Mouse (Mus musculus) left cerebral cortex, adult 2 months (tissue): Measurements from ENCODE around the gene Evx2. TPM values are rescaled to one million over a fixed set of nuclear protein-coding genes. Genes with fewer than 3 reads are reported as not detected.

Source experiments
- DNase-seq, 2 experiments: peaks; one replicate each; pipeline ENCODE4 v3.0.0; 2021 to 2022; ENCODE audit warnings: low spot score in 2 of 2, mixed read lengths in 1 of 2; ENCODE audit errors: extremely low spot score in 1 of 2
- H3K27ac ChIP-seq: fragments of 200-600 bp; 2 replicates; pipeline ENCODE4 v1.8.1; 2022
- H3K4me3 ChIP-seq: fragments of 200-600 bp; 2 replicates; pipeline ENCODE4 v1.8.1; 2022
- CTCF ChIP-seq: fragments of 200-600 bp; IDR thresholded peaks from 2 replicates; pipeline ENCODE4 v1.8.1; 2022; ENCODE audit warnings: antibody characterized with exemption, mild to moderate bottlenecking, moderate library complexity
- intact Hi-C: fragments of 180-260 bp; cut with DNase I; formaldehyde crosslinking; loops from one replicate; pipeline ENCODE4 v1.15.1; 2025
- total RNA-seq, 2 experiments: library from RNA; stranded (reverse); gene quantifications; 2 replicates each; pipeline ENCODE4 v1.2.3; 2021

Gene Evx2
- total RNA-seq, 2 experiments from 2014 or later: not detected

DNA sequence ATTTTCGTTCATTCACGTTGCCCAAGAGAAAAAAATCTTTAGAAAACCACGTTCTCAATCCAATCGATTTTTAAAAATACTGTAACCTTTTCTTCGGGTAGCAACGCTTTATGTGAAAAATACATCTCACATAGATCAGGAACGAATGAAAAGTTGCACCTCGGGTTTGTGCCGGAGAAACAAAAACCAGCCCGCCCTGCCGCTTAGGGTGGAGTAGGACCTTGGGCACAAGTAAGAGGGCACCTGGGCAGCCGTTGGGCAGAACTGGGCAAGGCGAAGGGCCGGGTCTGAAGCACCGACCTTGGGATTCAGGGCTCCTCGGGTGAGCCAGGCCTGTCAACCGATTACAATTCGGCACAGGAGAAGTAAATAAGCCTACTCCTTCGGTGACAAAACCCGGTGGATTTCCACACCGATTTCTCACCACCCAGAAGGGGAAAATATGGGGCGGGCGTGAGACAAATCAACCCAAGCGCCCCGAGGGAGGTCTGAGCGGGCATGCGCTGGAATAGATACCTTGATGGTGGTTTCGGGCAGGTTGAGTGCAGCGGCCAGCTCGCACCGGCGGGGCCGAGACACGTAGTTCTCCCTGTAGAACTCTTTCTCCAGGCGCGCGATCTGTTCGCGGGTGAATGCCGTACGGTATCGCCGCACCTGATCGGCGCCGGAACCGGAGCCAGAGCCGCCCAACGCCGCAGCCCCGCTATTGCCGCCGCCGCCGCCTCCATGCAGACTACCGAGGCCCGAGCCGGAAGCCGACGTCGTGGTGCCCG is 1.9 kb downstream of the Evx2 start:
- intact Hi-C loops: loop anchor here (5.0 to 10.0 kb wide), 4 partner anchors 55 to 1383 kb away; partner anchors contain the start of genes Gm28230, Hoxd3, Hoxd4 and Sp9
- Histone ChIP-seq H3K27ac (no peak overlapping the region), H3K4me3 (no peak overlapping the region)
- DNase-seq: peak in 1 of 2 experiments; percentile 22
- no peak for TF ChIP-seq CTCF

DNA sequence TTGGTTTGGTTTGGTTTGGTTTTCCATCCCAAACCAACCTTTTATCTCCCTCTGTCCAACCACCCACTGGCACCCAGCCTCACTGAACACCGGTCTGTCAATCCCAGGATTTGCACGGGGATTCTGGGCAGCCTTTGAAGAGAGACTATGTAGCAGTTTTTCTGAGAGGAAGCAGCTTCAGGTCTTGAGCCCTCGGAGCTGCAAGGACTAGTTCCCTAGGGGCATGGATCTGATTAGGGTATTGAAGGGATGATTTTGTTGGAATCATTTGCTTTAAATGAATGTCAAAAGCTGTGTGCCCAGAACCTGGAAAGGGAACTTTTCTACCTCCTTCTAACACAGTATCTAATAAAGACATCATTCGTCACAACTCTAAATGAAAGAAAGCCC is 2.7 kb downstream of the Evx2 start:
- Histone ChIP-seq H3K4me3 (no peak overlapping the region), H3K27ac (no peak overlapping the region)
- TF ChIP-seq CTCF: no peak
- intact Hi-C loops: loop anchor here (5.0 to 10.0 kb wide), 4 partner anchors 56 to 1382 kb away; partner anchors contain the start of genes Gm28230, Hoxd3, Hoxd4 and Sp9
- no peak for DNase-seq

DNA sequence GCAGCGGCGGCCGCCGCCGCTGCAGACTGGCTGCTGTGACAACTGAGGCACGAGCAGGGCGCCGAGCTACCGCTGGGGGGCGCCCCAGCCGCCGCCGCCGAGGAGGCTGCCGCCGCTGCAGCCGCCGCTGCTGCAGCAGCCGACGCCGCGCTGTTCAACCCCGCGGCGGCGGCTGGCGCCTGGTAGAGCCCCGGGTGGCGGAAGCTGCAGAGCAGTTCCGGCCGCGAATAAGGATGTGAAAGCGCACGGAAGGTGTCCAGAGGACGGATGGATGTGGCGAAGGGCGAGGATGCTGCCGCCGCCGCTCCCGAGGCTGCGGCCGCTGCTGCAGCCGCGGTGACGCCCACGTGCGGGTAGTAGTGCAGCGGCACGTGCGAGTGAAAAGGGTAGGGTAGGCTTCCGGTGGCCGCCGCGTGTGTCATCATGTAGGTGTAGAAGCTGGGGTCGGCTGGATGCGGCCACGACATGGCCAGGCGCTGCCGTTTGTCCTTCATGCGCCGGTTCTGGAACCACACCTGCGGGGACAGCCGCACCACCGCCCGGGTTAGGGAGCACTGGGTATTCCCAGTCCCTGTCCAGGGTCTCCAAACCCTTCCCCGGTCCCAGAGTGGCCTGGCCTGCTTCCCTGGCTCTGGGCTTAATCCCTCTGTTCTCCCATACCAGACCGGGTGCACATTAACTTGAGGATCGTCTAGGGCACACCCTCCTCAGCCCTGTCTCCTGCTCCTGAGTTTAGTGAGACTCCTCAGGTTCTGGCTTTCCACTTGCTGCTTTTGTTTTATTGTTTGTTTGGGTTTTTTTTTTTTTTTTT is 3.3 kb downstream of the Evx2 start:
- intact Hi-C loops: loop anchor here (5.0 to 10.0 kb wide), 4 partner anchors 56 to 1381 kb away; partner anchors contain the start of genes Gm28230, Hoxd3, Hoxd4 and Sp9
- H3K27ac ChIP-seq: no peak overlapping the region
- DNase-seq: no peak
- H3K4me3 ChIP-seq: no peak overlapping the region
- no peak for TF ChIP-seq CTCF

DNA sequence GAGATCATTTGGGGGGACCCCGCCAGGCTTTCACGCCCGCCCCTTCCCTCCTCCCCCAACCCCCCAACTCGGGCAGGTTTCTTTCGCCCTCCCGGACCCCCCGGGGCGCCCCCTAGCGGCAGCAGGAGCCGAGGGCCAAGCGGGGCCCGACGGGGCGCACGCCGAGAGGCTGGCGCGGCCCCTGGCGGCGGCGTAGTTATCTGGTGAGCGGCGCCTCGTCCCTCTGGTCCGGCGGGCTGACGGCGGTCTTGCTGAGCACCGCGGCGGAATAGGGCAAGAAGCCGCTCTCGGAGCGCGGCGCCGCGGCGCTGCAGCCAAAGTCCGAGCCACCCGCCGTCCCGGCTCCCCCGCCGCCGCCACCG is 4.0 kb downstream of the Evx2 start:
- DNase-seq: no peak
- TF ChIP-seq CTCF: peak; percentile 37
- intact Hi-C loops: loop anchor here (5.0 to 10.0 kb wide), 4 partner anchors 57 to 1381 kb away; partner anchors contain the start of genes Gm28230, Hoxd3, Hoxd4 and Sp9
- Histone ChIP-seq H3K27ac (no peak overlapping the region), H3K4me3 (no peak overlapping the region)

DNA sequence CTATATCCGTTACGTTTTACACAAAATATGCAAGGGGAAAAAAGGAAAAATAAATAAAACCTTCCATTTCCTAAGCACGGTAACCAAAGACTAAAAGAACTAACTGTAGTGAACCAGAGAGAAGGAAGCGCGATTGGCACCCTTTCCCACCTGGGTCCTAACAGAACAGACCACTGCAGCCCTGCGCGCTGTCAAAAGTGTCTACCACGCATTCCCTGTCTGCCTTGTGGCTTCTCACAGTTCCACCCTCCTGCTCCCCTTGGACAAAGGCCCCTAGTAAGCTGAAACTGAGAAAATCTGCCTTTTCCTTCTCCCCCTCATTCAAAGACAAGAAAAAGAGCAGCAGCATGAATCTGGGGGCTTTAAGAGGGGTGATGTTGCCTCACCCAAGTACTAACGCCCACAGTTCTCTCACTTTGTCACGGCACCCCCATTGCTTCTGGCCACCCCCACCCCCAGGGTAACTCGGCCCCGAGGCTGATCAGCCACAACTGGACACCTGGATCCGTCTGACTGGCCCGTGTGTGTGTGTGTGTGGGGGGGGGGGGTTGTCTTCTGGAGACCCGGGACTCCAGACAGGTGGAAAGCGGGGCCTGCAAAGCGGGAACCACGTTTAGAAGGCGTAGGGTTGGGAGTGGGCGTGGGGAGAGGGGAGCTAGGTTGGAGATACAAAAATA is 4.5 kb downstream of the Evx2 start:
- intact Hi-C loops: loop anchor here (5.0 to 10.0 kb wide), 5 partner anchors 57 to 1380 kb away; partner anchors contain the start of genes Gm28230, Hoxd3, Hoxd4 and Sp9

DNA sequence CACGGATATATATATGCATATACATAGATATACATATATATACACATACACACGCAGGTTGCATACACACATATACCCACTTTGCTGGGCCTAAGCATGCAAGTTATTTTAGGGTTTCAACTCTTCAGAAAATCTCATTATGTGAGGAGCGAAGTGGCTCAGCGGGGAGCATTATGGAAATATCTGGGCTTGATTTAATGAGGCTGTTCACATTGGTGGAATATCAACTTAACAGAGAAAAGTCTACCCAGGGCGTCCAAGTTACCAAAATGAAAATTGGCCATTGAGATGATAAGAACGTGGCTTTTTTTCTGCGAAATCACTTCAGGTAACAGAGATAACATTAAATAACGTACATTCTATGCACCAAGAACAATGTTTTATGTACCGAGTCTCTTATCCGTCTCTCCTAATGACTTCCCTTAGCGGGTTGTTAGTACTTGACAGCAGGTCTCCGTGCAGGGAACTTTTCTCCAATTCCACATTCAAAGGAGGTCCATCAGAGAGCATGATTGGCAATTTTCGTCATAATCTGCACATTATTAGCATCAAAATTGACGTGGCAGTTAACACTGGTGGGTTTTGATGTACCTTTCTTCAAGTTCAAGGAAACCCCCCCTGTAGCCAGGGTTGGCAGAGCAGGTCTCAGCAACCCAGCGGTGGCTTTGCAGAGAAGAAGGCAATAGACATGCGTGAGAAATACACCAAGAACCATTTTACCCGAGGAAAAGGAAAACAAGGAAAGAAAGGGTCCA is 5.4 kb downstream of the Evx2 start:
- Histone ChIP-seq H3K27ac (no peak overlapping the region), H3K4me3 (no peak overlapping the region)
- TF ChIP-seq CTCF: no peak
- no peak for DNase-seq
- intact Hi-C loops: loop anchor here (5.0 to 10.0 kb wide), 2 partner anchors 93 to 1379 kb away; partner anchors contain the start of gene Sp9

More for the DNA sequence above, 4.5 kb downstream of the Evx2 start:
- Histone ChIP-seq H3K27ac (no peak overlapping the region), H3K4me3 (no peak overlapping the region)
- no peak for DNase-seq
- TF ChIP-seq CTCF: no peak

DNA sequence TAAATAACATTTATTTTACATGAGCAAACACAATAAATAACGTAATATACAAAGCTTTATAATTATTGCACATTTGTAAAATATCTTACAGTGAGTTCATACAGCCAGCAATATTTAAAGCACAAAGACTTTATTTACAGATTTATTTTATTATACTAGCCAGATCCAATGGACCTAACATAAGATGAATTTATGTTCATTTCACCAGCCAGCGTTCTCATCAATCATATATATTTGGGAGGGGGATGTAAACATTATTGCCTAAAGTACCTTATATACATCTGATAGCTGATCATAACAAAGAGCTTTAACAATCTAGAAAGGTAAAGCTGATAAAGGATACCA is 6.4 kb downstream of the Evx2 start:
- TF ChIP-seq CTCF: no peak
- no peak overlapping the region for H3K27ac ChIP-seq
- DNase-seq: no peak
- intact Hi-C loops: loop anchor here (5.0 to 10.0 kb wide), 2 partner anchors 94 to 1378 kb away; partner anchors contain the start of gene Sp9
- H3K4me3 ChIP-seq: no peak overlapping the region

DNA sequence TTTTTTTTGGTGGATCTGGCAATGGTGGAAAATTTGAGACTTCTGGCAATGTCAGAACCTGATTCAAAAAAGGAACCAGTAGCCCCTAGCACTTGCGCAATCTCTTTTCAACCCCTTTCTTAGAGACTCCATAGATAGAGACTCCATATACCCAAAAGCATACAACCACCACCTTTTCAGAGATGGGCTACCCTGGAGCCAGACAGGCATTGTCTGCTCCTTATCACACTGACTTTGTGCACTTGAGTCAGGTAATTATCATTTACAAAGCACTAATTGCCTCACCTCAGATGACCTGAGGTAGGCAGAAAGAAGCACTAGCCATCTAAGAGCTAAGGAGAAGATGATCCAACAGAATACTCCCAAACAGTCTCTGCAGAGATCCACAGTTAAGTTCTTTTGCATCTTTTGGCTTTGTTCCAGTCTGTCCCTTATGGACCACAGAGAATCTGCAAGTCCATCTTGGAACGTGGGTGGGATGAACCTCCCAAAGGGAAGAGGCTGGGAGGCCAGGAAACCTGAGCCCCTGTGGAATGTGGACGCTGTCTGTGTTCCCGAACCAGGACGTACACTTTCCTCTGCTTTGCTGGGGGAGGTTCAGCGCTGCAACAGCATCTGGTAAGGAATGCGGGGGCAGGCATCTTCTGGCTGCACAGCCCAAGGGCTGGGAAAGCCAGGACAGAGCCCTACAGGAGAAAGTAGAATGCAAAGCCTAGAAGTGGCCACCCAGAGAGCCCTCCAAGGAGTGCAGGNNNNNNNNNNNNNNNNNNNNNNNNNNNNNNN is 12.1 kb downstream of the Evx2 start:
- Histone ChIP-seq H3K4me3 (no peak overlapping the region), H3K27ac (no peak overlapping the region)
- intact Hi-C loops: no loop called here
- no peak for TF ChIP-seq CTCF
- no peak for DNase-seq

DNA sequence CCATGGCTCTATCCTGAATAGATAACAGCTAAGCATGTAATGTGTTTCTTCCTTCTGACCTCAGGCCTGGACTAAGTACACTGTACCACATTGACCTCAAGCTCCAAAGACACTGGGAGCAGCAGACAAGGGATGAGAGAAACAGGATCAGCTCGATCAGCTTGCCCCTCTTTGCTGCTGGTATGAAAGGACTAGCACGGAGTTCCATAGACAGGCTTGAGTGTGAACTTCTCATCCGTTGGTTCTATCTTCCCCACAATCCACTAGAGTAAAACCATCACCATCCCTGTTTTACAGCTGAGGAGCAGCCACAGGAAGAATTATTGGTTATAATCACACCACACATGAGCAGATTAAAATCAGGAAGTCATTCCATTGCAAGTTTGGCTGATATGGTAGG is 13.7 kb downstream of the Evx2 start:
- intact Hi-C loops: no loop called here
- H3K4me3 ChIP-seq: no peak overlapping the region
- no peak overlapping the region for H3K27ac ChIP-seq
- no peak for TF ChIP-seq CTCF
- no peak for DNase-seq

DNA sequence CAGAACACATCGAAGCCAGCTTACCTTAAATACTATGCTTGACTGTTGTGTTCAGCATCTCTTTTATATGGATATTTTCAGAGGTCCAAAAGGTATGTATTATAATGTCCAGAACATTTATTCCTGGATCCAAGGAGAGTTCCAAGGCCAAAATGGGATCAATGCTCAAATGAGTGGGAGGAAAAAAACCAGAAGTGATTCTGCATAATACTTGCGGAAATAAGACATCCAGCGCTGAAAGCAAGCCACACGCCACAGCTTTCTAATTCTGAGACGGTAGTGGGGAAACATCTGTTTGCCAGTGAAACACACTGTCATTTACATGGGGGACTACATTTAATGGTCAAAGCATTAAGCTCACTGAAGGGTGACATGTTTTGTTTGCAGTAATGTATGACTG is 16.9 kb downstream of the Evx2 start:
- TF ChIP-seq CTCF: no peak
- intact Hi-C loops: no loop called here
- no peak for DNase-seq
- Histone ChIP-seq H3K4me3 (no peak overlapping the region), H3K27ac (no peak overlapping the region)
